Comparison of ENCODE assay signal across 8 mouse cellular contexts in the genomic region with DNA sequence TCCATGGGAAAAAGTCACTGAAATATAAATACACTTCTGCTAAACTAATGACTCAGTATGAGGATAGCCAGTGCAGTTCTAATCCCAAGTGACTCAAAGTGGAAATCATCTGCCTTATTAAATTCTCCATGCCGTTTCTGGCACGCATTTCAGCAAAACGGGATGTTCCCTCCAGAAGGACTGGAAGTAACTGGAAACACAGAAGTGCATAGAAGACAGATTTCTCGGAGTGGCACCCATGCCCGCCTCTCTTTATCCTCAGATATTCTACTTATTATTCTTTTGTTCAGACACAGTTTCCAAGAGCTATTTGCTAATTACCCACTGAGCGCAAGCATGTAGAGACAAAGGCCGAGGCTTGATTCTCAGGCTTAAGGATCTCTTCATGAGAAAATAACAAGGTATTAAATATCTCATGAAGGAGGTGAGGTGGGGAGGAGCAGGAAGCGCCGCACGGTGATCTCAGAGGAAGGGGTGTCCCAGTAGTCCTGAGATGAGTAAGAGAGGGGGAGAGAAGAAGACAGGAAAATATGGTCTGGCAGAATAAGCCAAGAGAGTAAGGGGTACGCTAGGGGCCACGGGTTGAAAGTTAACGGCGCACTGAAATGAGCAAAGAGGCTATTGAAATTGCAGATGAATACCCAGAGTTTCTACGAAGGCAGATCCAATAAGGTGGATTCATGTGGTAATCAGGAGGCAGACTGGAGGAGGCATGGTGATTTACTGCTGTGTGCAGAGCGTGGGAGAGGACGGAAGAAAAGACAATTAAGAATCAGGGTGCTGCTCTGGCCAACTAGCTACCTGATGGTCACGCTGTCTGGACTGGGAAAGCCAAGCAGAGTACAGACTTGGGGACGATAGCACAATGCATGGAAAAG.
DNase-seq lines count a peak whose midpoint lies in the region; ATAC-seq and TF ChIP-seq lines count a peak whose summit lies in the region.
"Had no signal": no experiment of that assay in that cellular context is flagged by ENCODE, and none has a peak within 500 bp of the region (broad histone marks: within the 10 kb centered on the region; RNA-seq: fewer than 3 reads in every experiment).

No protein-coding gene starts in this region.

- intact Hi-C loops in left cerebral cortex, adult 2 months (cut with DNase I) = no loop called here

- peak; percentile 60 for ATAC-seq in hindbrain, embryonic 12.5 days (ENCODE audit: low FRiP score)
- peak; percentile 82 for ATAC-seq in neural tube, embryonic 11.5 days (ENCODE audit: insufficient read depth, low FRiP score, low TSS enrichment)
- no peak for ATAC-seq in megakaryocyte-erythroid progenitor cell, adult 5-6 weeks (replicated peaks; ENCODE audit: low FRiP score, low TSS enrichment, poor library complexity, severe bottlenecking)

- no peak for TF ChIP-seq CTCF in left cerebral cortex, adult 2 months (IDR thresholded peaks at IDR 0.05)

- H3K9ac ChIP-seq in hindbrain, embryonic 12.5 days = no peak overlapping the region
- H3K9ac ChIP-seq in neural tube, embryonic 11.5 days (ENCODE audit: low read length) = no peak overlapping the region

- no peaks in the 10 kb centered on the region for H3K9me3 ChIP-seq in forebrain, embryonic 10.5 days
- H3K9me3 ChIP-seq in hindbrain, embryonic 12.5 days (replicated peaks) = no peaks in the 10 kb centered on the region
- H3K9me3 ChIP-seq in neural tube, embryonic 11.5 days (ENCODE audit: control insufficient read depth, low read length) = no peaks in the 10 kb centered on the region

- DNase-seq in left cerebral cortex, adult 2 months (ENCODE audit: extremely low spot score in 1 of 2, low spot score in 2 of 2) = peak in 1 of 2 experiments; percentile 13
- no peak for DNase-seq in left cerebral cortex, adult 18-20 months (ENCODE audit: low spot score in 2 of 2)
- no peak for DNase-seq in forebrain, embryonic 10.5 days (ENCODE audit: extremely low spot score, low spot score)
- DNase-seq in neural tube, embryonic 11.5 days (ENCODE audit: low spot score) = peak; percentile 44
- DNase-seq in kidney, postnatal 10 days = no peak
- DNase-seq: liver had no signal

- H3K4me1 ChIP-seq in forebrain, embryonic 10.5 days = peaks cover 23% of the 10 kb centered on the region
- peaks cover 15% of the 10 kb centered on the region for H3K4me1 ChIP-seq in hindbrain, embryonic 12.5 days
- peaks cover 12% of the 10 kb centered on the region for H3K4me1 ChIP-seq in neural tube, embryonic 11.5 days (ENCODE audit: control insufficient read depth, insufficient read depth, low read length)

- H3K27me3 ChIP-seq in forebrain, embryonic 10.5 days (ENCODE audit: poor library complexity, severe bottlenecking) = no peaks in the 10 kb centered on the region
- no peaks in the 10 kb centered on the region for H3K27me3 ChIP-seq in hindbrain, embryonic 12.5 days
- no peaks in the 10 kb centered on the region for H3K27me3 ChIP-seq in neural tube, embryonic 11.5 days (ENCODE audit: control insufficient read depth, insufficient read depth, low read length)

- H3K27ac ChIP-seq in left cerebral cortex, adult 2 months = no peak overlapping the region
- 0 out of 2 replicates have a peak overlapping the region, but pooled peaks have one; percentile 35 for H3K27ac ChIP-seq in forebrain, embryonic 10.5 days
- H3K27ac ChIP-seq in hindbrain, embryonic 12.5 days = peak overlapping the region; percentile 49
- peak overlapping the region; percentile 58 for H3K27ac ChIP-seq in neural tube, embryonic 11.5 days (ENCODE audit: low read depth, low read length)

- H3K36me3 ChIP-seq in forebrain, embryonic 10.5 days (replicated peaks) = no peaks in the 10 kb centered on the region
- no peaks in the 10 kb centered on the region for H3K36me3 ChIP-seq in hindbrain, embryonic 12.5 days
- H3K36me3 ChIP-seq in neural tube, embryonic 11.5 days (ENCODE audit: control insufficient read depth, insufficient read depth, low read length) = no peaks in the 10 kb centered on the region

- 67% methylated on average over 19 of the region's 19 CpGs for WGBS in forebrain, embryonic 10.5 days
- 39% methylated on average over 19 of the region's 19 CpGs for WGBS in hindbrain, embryonic 12.5 days
- WGBS in neural tube, embryonic 11.5 days = 44% methylated on average over 19 of the region's 19 CpGs

- H3K4me3 ChIP-seq in left cerebral cortex, adult 2 months = peak overlapping the region; percentile 1; the same call in 1 of the 2 replicates
- H3K4me3 ChIP-seq in forebrain, embryonic 10.5 days = no peak overlapping the region
- H3K4me3 ChIP-seq in hindbrain, embryonic 12.5 days = no peak overlapping the region
- no peak overlapping the region for H3K4me3 ChIP-seq in neural tube, embryonic 11.5 days (ENCODE audit: low read depth, low read length)

- H3K4me2 ChIP-seq in hindbrain, embryonic 12.5 days (replicated peaks) = peak overlapping the region; percentile 41
- H3K4me2 ChIP-seq in neural tube, embryonic 11.5 days (ENCODE audit: low read depth) = peak overlapping the region; percentile 26
